Mouse (Mus musculus) heart, postnatal 0 days (tissue): Measurements from ENCODE around the gene Stxbp5. TPM values are rescaled to one million over a fixed set of nuclear protein-coding genes. Genes with fewer than 3 reads are reported as not detected.

Experiments
- ATAC-seq: fragments of 200-750 bp; cut with Nextera tagmentation; 2 replicates; pipeline ENCODE4 v1.8.0; 2017; ENCODE audit warnings: low read depth, moderate number of reproducible peaks, moderate library complexity; ENCODE audit not compliant: insufficient read depth
- DNase-seq: peaks from one replicate; pipeline ENCODE4 v3.0.0-alpha.2; 2016; ENCODE audit warnings: low spot score
- H3K27ac ChIP-seq: fragments of 300-500 bp; sonication (generic); 2 replicates; pipeline ENCODE4 v1.5.1; 2014; ENCODE audit warnings: low read depth, mild to moderate bottlenecking
- H3K27me3 ChIP-seq: fragments of 300-500 bp; sonication (generic); 2 replicates; pipeline ENCODE4 v1.6.1; 2014; ENCODE audit warnings: low read length, mixed read lengths; ENCODE audit not compliant: control insufficient read depth, insufficient read depth
- H3K36me3 ChIP-seq: fragments of 300-500 bp; sonication (generic); replicated peaks from 2 replicates; pipeline ENCODE4 v1.6.1; 2014; ENCODE audit warnings: low read length, mixed read lengths; ENCODE audit not compliant: control insufficient read depth, insufficient read depth
- H3K4me1 ChIP-seq: fragments of 300-500 bp; sonication (generic); 2 replicates; pipeline ENCODE4 v1.6.1; 2014; ENCODE audit warnings: antibody characterized with exemption; ENCODE audit not compliant: control insufficient read depth, insufficient read depth
- H3K4me2 ChIP-seq: fragments of 300-500 bp; sonication (generic); 2 replicates; pipeline ENCODE4 v1.6.1; 2014; ENCODE audit warnings: low read depth, mild to moderate bottlenecking, low read length, moderate library complexity
- H3K4me3 ChIP-seq: fragments of 300-500 bp; sonication (generic); 2 replicates; pipeline ENCODE4 v1.5.1; 2014; ENCODE audit warnings: low read depth, low read length
- H3K9ac ChIP-seq: fragments of 300-500 bp; sonication (generic); replicated peaks from 2 replicates; pipeline ENCODE4 v1.6.1; 2014; ENCODE audit warnings: low read depth, low read length, mixed read lengths
- H3K9me3 ChIP-seq: fragments of 300-500 bp; sonication (generic); replicated peaks from 2 replicates; pipeline ENCODE4 v1.6.1; 2016; ENCODE audit warnings: low read length; ENCODE audit not compliant: control insufficient read depth
- CTCF ChIP-seq: IDR thresholded peaks from 2 replicates; pipeline ENCODE4 v1.5.1; 2016; ENCODE audit warnings: antibody characterized with exemption, control low read depth, low read depth
- EP300 ChIP-seq: IDR thresholded peaks from 2 replicates; pipeline ENCODE4 v1.6.1; 2016; ENCODE audit warnings: antibody characterized with exemption, low read depth
- WGBS: fragments of 180-500 bp; shearing (Covaris S2); extraction: QIAGEN DNeasy Blood & Tissue Kit; methylation state at CpG from one replicate; pipeline ENCODE4 v1.1.7; 2014; 5-methylcytosine and 5-hydroxymethylcytosine counted together
- polyA plus RNA-seq: library from polyadenylated mRNA; unstranded; fragments of >200 nt; fragmentation: Nextera tagmentation; extraction: Ambion mirVana; gene quantifications from 2 replicates; pipeline ENCODE4 v1.2.1, GENCODE M21; 2015
- total RNA-seq: library from RNA; depleted of rRNA; stranded (reverse); fragments of >200 nt; gene quantifications from 2 replicates; pipeline ENCODE4 v1.2.3, GENCODE M21; 2014; ENCODE audit warnings: low replicate concordance

Stxbp5 gene
- total and polyA plus RNA-seq, 2 experiments from 2014 or later, result 1.5 to 10.6 TPM

GRCm38 (mm10) chr10:9790947-9791346 lies 109.9 kb downstream of the Stxbp5 start:
- Histone ChIP-seq H3K27me3 (no peaks in the 10 kb centered on the region), H3K9me3 (no peaks in the 10 kb centered on the region), H3K9ac (no peak overlapping the region), H3K4me2 (no peak overlapping the region), H3K27ac (no peak overlapping the region), H3K4me3 (no peak overlapping the region), H3K36me3 (peaks cover 21% of the 10 kb centered on the region; the same call in 1 of the 2 replicates), H3K4me1 (no peaks in the 10 kb centered on the region)
- ATAC-seq (no peak), DNase-seq (no peak)
- 92% methylated on average over 3 of the region's 3 CpGs for WGBS
- TF ChIP-seq CTCF (no peak), EP300 (no peak)

GRCm38 (mm10) chr10:9786461-9786860 lies 114.4 kb downstream of the Stxbp5 start:
- Histone ChIP-seq H3K4me2 (no peak overlapping the region), H3K36me3 (peaks cover 18% of the 10 kb centered on the region; the same call in 1 of the 2 replicates), H3K9me3 (no peaks in the 10 kb centered on the region), H3K27me3 (no peaks in the 10 kb centered on the region), H3K27ac (no peak overlapping the region), H3K4me1 (no peaks in the 10 kb centered on the region), H3K9ac (no peak overlapping the region), H3K4me3 (no peak overlapping the region)
- no peak for TF ChIP-seq EP300
- TF ChIP-seq CTCF, result no peak
- ATAC-seq (no peak), DNase-seq (no peak)
- 92% methylated on average over 11 of the region's 11 CpGs for WGBS

GRCm38 (mm10) chr10:9785651-9786050 lies 115.2 kb downstream of the Stxbp5 start:
- Histone ChIP-seq H3K4me1 (no peaks in the 10 kb centered on the region), H3K4me2 (no peak overlapping the region), H3K36me3 (peaks cover 12% of the 10 kb centered on the region; the same call in 1 of the 2 replicates), H3K27ac (no peak overlapping the region), H3K9ac (no peak overlapping the region), H3K27me3 (no peaks in the 10 kb centered on the region), H3K9me3 (no peaks in the 10 kb centered on the region), H3K4me3 (no peak overlapping the region)
- WGBS, result 76% methylated on average over 6 of the region's 6 CpGs
- ATAC-seq (no peak), DNase-seq (no peak)
- TF ChIP-seq EP300 (no peak), CTCF (no peak)

- no peaks in the 10 kb centered on the region for H3K4me1 ChIP-seq
- no peaks in the 10 kb centered on the region for H3K27me3 ChIP-seq
- no peak overlapping the region for H3K4me2 ChIP-seq
- H3K36me3 ChIP-seq, result peaks cover 6% of the 10 kb centered on the region
- ATAC-seq, result no peak
- H3K27ac ChIP-seq, result no peak overlapping the region
- H3K4me3 ChIP-seq, result no peak overlapping the region
- TF ChIP-seq EP300 (no peak), CTCF (no peak)
- H3K9ac ChIP-seq, result no peak overlapping the region
- H3K9me3 ChIP-seq, result no peaks in the 10 kb centered on the region
- DNase-seq, result no peak
- 71% methylated on average over 4 of the region's 4 CpGs for WGBS
These were observed 121.0 kb downstream of the Stxbp5 start for GRCm38 (mm10) chr10:9779864-9780263.

- H3K36me3 ChIP-seq, result peaks cover 35% of the 10 kb centered on the region
- H3K4me1 ChIP-seq, result no peaks in the 10 kb centered on the region
- H3K4me3 ChIP-seq, result no peak overlapping the region
- H3K27me3 ChIP-seq, result no peaks in the 10 kb centered on the region
- TF ChIP-seq EP300 (no peak), CTCF (no peak)
- no peak overlapping the region for H3K4me2 ChIP-seq
- H3K9me3 ChIP-seq, result no peaks in the 10 kb centered on the region
- ATAC-seq (no peak), DNase-seq (no peak)
- WGBS, result 50% methylated on average over 12 of the region's 12 CpGs
- H3K27ac ChIP-seq, result no peak overlapping the region
- H3K9ac ChIP-seq, result no peak overlapping the region
These were observed 130.6 kb downstream of the Stxbp5 start for GRCm38 (mm10) chr10:9770261-9770660.

- ATAC-seq (no peak), DNase-seq (no peak)
- Histone ChIP-seq H3K27me3 (no peaks in the 10 kb centered on the region), H3K9ac (no peak overlapping the region), H3K36me3 (peaks cover 50% of the 10 kb centered on the region), H3K4me2 (no peak overlapping the region), H3K4me3 (no peak overlapping the region), H3K4me1 (no peaks in the 10 kb centered on the region), H3K9me3 (no peaks in the 10 kb centered on the region), H3K27ac (no peak overlapping the region)
- 87% methylated on average over 5 of the region's 5 CpGs for WGBS
- TF ChIP-seq CTCF (no peak), EP300 (no peak)
These were observed 137.0 kb downstream of the Stxbp5 start for GRCm38 (mm10) chr10:9763831-9764230.
